Mouse (Mus musculus) adipocyte (in vitro differentiated cells): ENCODE results near the gene Pygb.

ENCODE experiments used
- DNase-seq: peaks from one replicate; pipeline ENCODE4 v3.0.0-alpha.2; 2016; ENCODE audit warnings: low spot score

The Pygb gene

GRCm38 (mm10) chr2:150841109-150841508 is 54.6 kb downstream of the Pygb start:
- DNase-seq: no peak

GRCm38 (mm10) chr2:150842049-150842461 is 55.5 kb downstream of the Pygb start:
- no peak for DNase-seq

- peak; percentile 46 for DNase-seq
Observed at GRCm38 (mm10) chr2:150844798-150845197, 58.3 kb downstream of the Pygb start.

- DNase-seq: no peak
Observed at GRCm38 (mm10) chr2:150847436-150847995, 61.0 kb downstream of the Pygb start.

GRCm38 (mm10) chr2:150851251-150851650 is 64.7 kb downstream of the Pygb start:
- DNase-seq: no peak

- no peak for DNase-seq
Observed at GRCm38 (mm10) chr2:150855186-150855585, 68.7 kb downstream of the Pygb start.

GRCm38 (mm10) chr2:150858724-150859487 is 72.4 kb downstream of the Pygb start:
- no peak for DNase-seq

GRCm38 (mm10) chr2:150859709-150860470 is 73.4 kb downstream of the Pygb start:
- DNase-seq: no peak

GRCm38 (mm10) chr2:150861128-150861527 is 74.6 kb downstream of the Pygb start:
- DNase-seq: no peak

- DNase-seq: no peak
Observed at GRCm38 (mm10) chr2:150867021-150867420, 80.5 kb downstream of the Pygb start.

- DNase-seq: no peak
Observed at GRCm38 (mm10) chr2:150869446-150869845, 82.9 kb downstream of the Pygb start.

- DNase-seq: no peak
Observed at GRCm38 (mm10) chr2:150874508-150874907, 88.0 kb downstream of the Pygb start.

GRCm38 (mm10) chr2:150875226-150875625 is 88.7 kb downstream of the Pygb start:
- no peak for DNase-seq

- DNase-seq: no peak
Observed at GRCm38 (mm10) chr2:150877561-150877960, 91.0 kb downstream of the Pygb start.
